Mouse (Mus musculus): ENCODE results near the gene Rragc.

- TF ChIP-seq CTCF (IDR thresholded peaks at IDR 0.05; ENCODE audit: low read depth, low read length) (no peak), TAL1 (conservative IDR thresholded peaks at IDR 0.05; ENCODE audit: low read depth, low read length) (no peak)
Observed at GRCm38 (mm10) chr4:123894295-123894694, 23.0 kb upstream of the Rragc start.

Measured in G1E (cell line).